Mouse (Mus musculus): ENCODE data around the gene Gm49366. TPM values are rescaled to one million over a fixed set of nuclear protein-coding genes. Genes with fewer than 3 reads are reported as not detected.
"Not testable (repeated sequence)": the region's sequence is repeated elsewhere in the genome, so short reads cannot be mapped to it uniquely, and the experiment has no call there.

The Gm49366 gene
- polyA plus RNA-seq, 1 experiment, result not detected

DNA sequence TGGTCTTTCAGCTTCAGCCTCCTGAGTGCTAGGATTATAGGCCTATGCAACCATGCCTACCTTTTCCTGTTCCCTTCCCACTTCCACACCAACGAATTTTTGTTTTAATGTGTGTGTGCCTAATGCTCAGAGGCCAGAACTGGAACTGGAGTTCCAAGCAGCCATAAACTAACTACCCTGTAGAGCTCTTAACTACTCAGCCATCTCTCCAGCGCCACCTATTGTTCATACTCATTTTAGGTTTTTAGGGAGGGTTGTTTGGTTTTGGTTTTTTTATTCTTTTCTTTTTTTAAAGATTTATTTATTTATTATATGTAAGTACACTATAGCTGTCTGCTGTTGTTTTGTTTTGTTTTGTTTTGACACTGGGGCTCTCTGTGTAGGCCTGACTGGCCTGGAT is 22.2 kb downstream of the Gm49366 start:
- Histone ChIP-seq H3K27me3 (ENCODE audit: control insufficient read depth, insufficient read depth, low read length) (no peaks in the 10 kb centered on the region), H3K4me3 (ENCODE audit: control insufficient read depth, low read depth, low read length) (no peak overlapping the region), H3K27ac (ENCODE audit: control insufficient read depth, insufficient read depth, low read depth, low read length) (no peak overlapping the region), H3K36me3 (ENCODE audit: control insufficient read depth, insufficient read depth, low read length) (no peaks in the 10 kb centered on the region), H3K4me1 (ENCODE audit: control insufficient read depth, insufficient read depth, low read length) (peaks cover 6% of the 10 kb centered on the region; the same call in 1 of the 2 replicates)
- TF ChIP-seq POLR2A (IDR thresholded peaks at IDR 0.05; ENCODE audit: control insufficient read depth, low read depth, low read length) (no peak), CTCF (IDR thresholded peaks at IDR 0.05; ENCODE audit: control insufficient read depth, insufficient read depth, insufficient replicate concordance, low read depth, low read length) (no peak)

DNA sequence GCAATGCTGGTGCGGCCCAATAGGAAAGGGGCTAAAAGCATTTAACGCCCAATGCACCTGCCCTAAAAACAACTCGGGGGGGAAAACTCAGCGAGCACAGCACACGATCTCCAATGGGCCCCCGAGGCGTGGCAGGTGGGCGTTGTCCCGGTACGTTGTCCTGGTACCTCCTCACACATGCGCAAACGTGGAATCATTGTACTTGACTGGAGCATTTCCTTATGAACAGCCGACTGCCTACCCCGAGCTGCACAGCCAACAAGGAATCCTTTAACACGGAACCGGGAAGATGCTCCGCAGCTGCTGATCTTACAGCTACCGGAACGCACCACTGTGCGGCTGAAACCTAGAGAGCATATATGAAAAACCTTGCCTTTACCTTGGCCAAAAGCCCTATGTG is 23.6 kb downstream of the Gm49366 start:
- Histone ChIP-seq H3K36me3 (ENCODE audit: control insufficient read depth, insufficient read depth, low read length) (no peaks in the 10 kb centered on the region), H3K27ac (ENCODE audit: control insufficient read depth, insufficient read depth, low read depth, low read length) (no peak overlapping the region), H3K27me3 (ENCODE audit: control insufficient read depth, insufficient read depth, low read length) (no peaks in the 10 kb centered on the region), H3K4me1 (ENCODE audit: control insufficient read depth, insufficient read depth, low read length) (peaks cover 6% of the 10 kb centered on the region; the same call in 1 of the 2 replicates), H3K4me3 (ENCODE audit: control insufficient read depth, low read depth, low read length) (peak overlapping the region; percentile 31)
- TF ChIP-seq CTCF (IDR thresholded peaks at IDR 0.05; ENCODE audit: control insufficient read depth, insufficient read depth, insufficient replicate concordance, low read depth, low read length) (no peak), POLR2A (IDR thresholded peaks at IDR 0.05; ENCODE audit: control insufficient read depth, low read depth, low read length) (no peak)

DNA sequence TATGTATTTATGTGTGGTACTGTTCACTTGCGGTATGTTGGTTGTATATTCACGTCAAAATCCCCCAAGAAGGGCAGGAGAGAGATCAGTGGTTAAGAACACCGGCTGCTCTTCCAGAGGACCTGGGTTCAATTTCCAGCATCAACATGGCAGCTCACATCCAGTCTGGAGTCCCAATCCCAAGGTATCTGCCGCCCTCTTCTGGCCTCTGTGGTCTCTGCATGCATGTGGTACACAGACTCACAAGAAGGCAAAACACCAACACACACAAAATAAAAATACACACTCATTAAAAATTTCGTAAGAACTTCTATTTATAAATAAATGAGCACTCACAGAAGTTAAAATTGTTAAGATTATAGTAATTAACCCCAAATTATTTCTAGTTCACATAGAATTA is 24.5 kb downstream of the Gm49366 start:
- Histone ChIP-seq H3K27ac (ENCODE audit: control insufficient read depth, insufficient read depth, low read depth, low read length) (no peak overlapping the region), H3K4me1 (ENCODE audit: control insufficient read depth, insufficient read depth, low read length) (peaks cover 6% of the 10 kb centered on the region; the same call in 1 of the 2 replicates), H3K27me3 (ENCODE audit: control insufficient read depth, insufficient read depth, low read length) (no peaks in the 10 kb centered on the region), H3K36me3 (ENCODE audit: control insufficient read depth, insufficient read depth, low read length) (no peaks in the 10 kb centered on the region), H3K4me3 (ENCODE audit: control insufficient read depth, low read depth, low read length) (no peak overlapping the region)
- TF ChIP-seq CTCF (IDR thresholded peaks at IDR 0.05; ENCODE audit: control insufficient read depth, insufficient read depth, insufficient replicate concordance, low read depth, low read length), result peak; percentile 71; the same call in 1 of the 2 replicates
- TF ChIP-seq POLR2A (IDR thresholded peaks at IDR 0.05; ENCODE audit: control insufficient read depth, low read depth, low read length), result no peak

DNA sequence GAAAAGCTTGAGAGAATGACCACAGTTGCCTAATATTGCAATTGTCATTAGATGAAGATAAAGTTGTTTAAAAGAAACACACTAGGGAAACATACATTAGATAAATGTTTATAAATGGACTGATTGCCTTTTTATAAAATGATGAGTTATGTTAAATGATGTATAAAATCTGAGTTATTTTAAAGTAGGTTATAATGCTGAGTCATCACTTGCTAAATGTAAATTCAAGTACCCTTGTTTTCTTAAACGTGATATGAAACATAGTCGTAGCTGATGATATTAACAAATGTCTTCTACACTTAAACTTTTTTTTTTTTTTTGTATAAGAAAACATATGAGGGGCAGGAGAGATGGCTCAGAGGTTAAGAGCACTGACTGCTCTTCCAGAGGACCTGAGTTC is 25.1 kb downstream of the Gm49366 start:
- no peaks in the 10 kb centered on the region for H3K27me3 ChIP-seq (ENCODE audit: control insufficient read depth, insufficient read depth, low read length)
- H3K36me3 ChIP-seq (ENCODE audit: control insufficient read depth, insufficient read depth, low read length), result no peaks in the 10 kb centered on the region
- no peak for TF ChIP-seq POLR2A (IDR thresholded peaks at IDR 0.05; ENCODE audit: control insufficient read depth, low read depth, low read length)
- no peak for TF ChIP-seq CTCF (IDR thresholded peaks at IDR 0.05; ENCODE audit: control insufficient read depth, insufficient read depth, insufficient replicate concordance, low read depth, low read length)
- H3K27ac ChIP-seq (ENCODE audit: control insufficient read depth, insufficient read depth, low read depth, low read length), result no peak overlapping the region
- H3K4me1 ChIP-seq (ENCODE audit: control insufficient read depth, insufficient read depth, low read length), result peaks cover 6% of the 10 kb centered on the region; the same call in 1 of the 2 replicates
- H3K4me3 ChIP-seq (ENCODE audit: control insufficient read depth, low read depth, low read length), result no peak overlapping the region

DNA sequence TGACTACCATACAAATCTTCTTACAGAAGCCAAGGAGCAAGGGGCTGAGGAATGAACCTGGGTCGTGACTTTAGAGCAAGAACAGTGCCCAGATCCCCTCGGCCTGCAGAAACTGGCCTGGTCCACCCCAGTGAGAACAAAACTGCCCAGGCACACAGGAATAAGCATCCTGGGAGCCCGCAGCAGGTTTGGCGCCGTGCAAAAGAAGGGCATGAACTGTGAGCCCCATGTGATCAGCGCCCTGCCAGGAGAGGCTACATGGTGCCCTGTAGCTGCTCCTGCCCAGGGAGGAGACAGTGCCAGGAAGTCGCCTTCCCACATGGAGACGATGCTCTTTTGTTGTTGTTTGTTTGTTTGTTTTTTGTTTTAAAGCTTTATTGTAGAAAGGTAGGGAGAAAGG is 25.9 kb downstream of the Gm49366 start:
- no peak for TF ChIP-seq POLR2A (IDR thresholded peaks at IDR 0.05; ENCODE audit: control insufficient read depth, low read depth, low read length)
- no peak for TF ChIP-seq CTCF (IDR thresholded peaks at IDR 0.05; ENCODE audit: control insufficient read depth, insufficient read depth, insufficient replicate concordance, low read depth, low read length)
- Histone ChIP-seq H3K27ac (ENCODE audit: control insufficient read depth, insufficient read depth, low read depth, low read length) (no peak overlapping the region), H3K27me3 (ENCODE audit: control insufficient read depth, insufficient read depth, low read length) (no peaks in the 10 kb centered on the region), H3K4me3 (ENCODE audit: control insufficient read depth, low read depth, low read length) (no peak overlapping the region), H3K4me1 (ENCODE audit: control insufficient read depth, insufficient read depth, low read length) (peaks cover 10% of the 10 kb centered on the region), H3K36me3 (ENCODE audit: control insufficient read depth, insufficient read depth, low read length) (no peaks in the 10 kb centered on the region)

DNA sequence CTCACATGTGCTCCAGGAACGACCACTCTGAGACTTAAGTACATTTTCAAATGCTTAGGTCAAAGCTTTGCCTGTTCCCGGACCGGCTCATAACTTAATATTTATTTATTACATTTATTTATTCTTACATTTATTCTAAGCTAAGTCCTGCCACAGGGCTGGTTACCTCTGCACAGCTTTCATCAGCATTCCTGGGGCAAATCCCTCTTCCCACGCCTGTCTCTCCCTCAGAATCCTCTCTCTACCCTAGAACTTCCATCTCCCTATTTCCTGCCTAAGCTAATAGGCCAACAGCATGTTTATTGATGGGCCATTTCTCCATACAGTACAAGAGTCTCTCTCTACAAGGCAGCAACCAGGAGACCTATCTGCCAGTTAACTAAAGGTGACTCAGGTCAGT is 29.0 kb downstream of the Gm49366 start:
- H3K4me1 ChIP-seq (ENCODE audit: control insufficient read depth, insufficient read depth, low read length), result peaks cover 6% of the 10 kb centered on the region
- TF ChIP-seq CTCF (IDR thresholded peaks at IDR 0.05; ENCODE audit: control insufficient read depth, insufficient read depth, insufficient replicate concordance, low read depth, low read length), result no peak
- no peak for TF ChIP-seq POLR2A (IDR thresholded peaks at IDR 0.05; ENCODE audit: control insufficient read depth, low read depth, low read length)
- no peaks in the 10 kb centered on the region for H3K27me3 ChIP-seq (ENCODE audit: control insufficient read depth, insufficient read depth, low read length)

DNA sequence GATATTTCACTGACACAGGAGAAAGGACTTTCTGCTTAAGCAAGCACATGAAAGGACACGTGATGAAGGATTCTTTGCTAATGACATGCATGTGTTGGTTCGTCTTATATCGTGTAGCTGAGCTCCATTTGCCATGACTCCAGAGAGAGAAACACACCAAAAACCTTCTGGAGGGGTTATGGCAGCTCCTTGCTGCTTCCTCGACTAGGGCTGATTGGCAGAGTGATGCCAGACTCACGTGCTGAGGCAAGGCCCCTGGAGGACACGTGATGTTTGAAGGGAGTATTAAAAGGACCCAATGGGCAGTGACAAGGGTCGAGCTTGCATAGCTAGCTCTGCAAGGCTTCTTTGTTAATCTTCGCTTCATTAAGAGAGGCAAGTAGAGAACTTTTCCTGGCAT is 29.6 kb downstream of the Gm49366 start:
- Histone ChIP-seq H3K27me3 (ENCODE audit: control insufficient read depth, insufficient read depth, low read length) (no peaks in the 10 kb centered on the region), H3K4me1 (ENCODE audit: control insufficient read depth, insufficient read depth, low read length) (peaks cover 6% of the 10 kb centered on the region), H3K27ac (ENCODE audit: control insufficient read depth, insufficient read depth, low read depth, low read length) (no peak overlapping the region), H3K36me3 (ENCODE audit: control insufficient read depth, insufficient read depth, low read length) (no peaks in the 10 kb centered on the region), H3K4me3 (ENCODE audit: control insufficient read depth, low read depth, low read length) (no peak overlapping the region)
- TF ChIP-seq CTCF (IDR thresholded peaks at IDR 0.05; ENCODE audit: control insufficient read depth, insufficient read depth, insufficient replicate concordance, low read depth, low read length) (no peak), POLR2A (IDR thresholded peaks at IDR 0.05; ENCODE audit: control insufficient read depth, low read depth, low read length) (no peak)

More for the DNA sequence above, 29.0 kb downstream of the Gm49366 start:
- H3K36me3 ChIP-seq (ENCODE audit: control insufficient read depth, insufficient read depth, low read length), result no peaks in the 10 kb centered on the region
- no peak overlapping the region for H3K4me3 ChIP-seq (ENCODE audit: control insufficient read depth, low read depth, low read length)
- H3K27ac ChIP-seq (ENCODE audit: control insufficient read depth, insufficient read depth, low read depth, low read length), result no peak overlapping the region

DNA sequence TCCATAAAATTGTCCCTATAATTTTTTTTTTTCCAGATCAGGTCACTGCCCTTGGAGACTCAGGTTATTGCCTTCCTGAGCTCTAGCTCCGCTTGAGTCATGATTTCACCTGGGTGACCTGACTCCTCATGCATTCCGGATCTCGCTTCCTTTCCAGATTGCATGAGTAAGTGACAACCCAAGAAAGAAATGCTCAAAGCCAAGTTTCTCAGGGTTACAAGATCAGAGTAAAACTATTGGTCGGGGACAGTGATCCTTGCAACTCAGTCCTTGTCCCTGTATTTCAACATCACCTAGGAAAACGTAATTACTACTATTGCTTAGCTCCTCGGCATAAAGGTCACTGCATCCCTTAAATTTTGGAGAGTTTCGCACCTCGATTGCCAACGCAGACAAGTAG is 30.3 kb downstream of the Gm49366 start, which contains the start of gene Acot5:
Acot5 (plus strand) TSS at position 340 of the 400 bp plus-strand sequence.
- no peaks in the 10 kb centered on the region for H3K27me3 ChIP-seq (ENCODE audit: control insufficient read depth, insufficient read depth, low read length)

DNA sequence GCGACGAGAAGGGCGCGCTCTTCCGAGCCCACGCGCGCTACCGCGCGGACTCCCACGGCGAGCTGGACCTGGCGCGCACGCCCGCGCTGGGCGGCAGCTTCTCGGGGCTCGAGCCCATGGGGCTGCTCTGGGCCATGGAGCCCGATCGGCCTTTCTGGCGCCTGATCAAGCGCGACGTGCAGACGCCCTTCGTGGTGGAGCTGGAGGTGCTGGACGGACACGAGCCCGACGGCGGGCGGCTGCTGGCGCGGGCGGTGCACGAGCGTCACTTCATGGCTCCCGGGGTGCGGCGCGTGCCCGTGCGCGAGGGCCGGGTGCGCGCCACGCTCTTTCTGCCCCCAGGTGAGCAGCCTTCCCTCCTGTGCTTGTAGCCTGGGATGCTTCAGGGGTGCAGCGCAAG is 30.8 kb downstream of the Gm49366 start:
- H3K27me3 ChIP-seq (ENCODE audit: control insufficient read depth, insufficient read depth, low read length); H3K4me1 ChIP-seq (ENCODE audit: control insufficient read depth, insufficient read depth, low read length); H3K36me3 ChIP-seq (ENCODE audit: control insufficient read depth, insufficient read depth, low read length); H3K27ac ChIP-seq (ENCODE audit: control insufficient read depth, insufficient read depth, low read depth, low read length): not testable (repeated sequence)
- peak overlapping the region; percentile 55 for H3K4me3 ChIP-seq (ENCODE audit: control insufficient read depth, low read depth, low read length)

More for the DNA sequence above, 30.3 kb downstream of the Gm49366 start, which contains the start of gene Acot5:
- H3K4me1 ChIP-seq (ENCODE audit: control insufficient read depth, insufficient read depth, low read length), result peaks cover 6% of the 10 kb centered on the region
- H3K36me3 ChIP-seq (ENCODE audit: control insufficient read depth, insufficient read depth, low read length), result no peaks in the 10 kb centered on the region
- H3K27ac ChIP-seq (ENCODE audit: control insufficient read depth, insufficient read depth, low read depth, low read length), result no peak within 1 kb of the TSS
- TF ChIP-seq CTCF (IDR thresholded peaks at IDR 0.05; ENCODE audit: control insufficient read depth, insufficient read depth, insufficient replicate concordance, low read depth, low read length) (no peak), POLR2A (IDR thresholded peaks at IDR 0.05; ENCODE audit: control insufficient read depth, low read depth, low read length) (no peak)
- peak within 1 kb of the TSS; percentile 55 for H3K4me3 ChIP-seq (ENCODE audit: control insufficient read depth, low read depth, low read length)
